Mouse (Mus musculus) midbrain, postnatal 0 days (tissue): ENCODE results near the gene Rexo2. TPM values are rescaled to one million over a fixed set of nuclear protein-coding genes. Genes with fewer than 3 reads are reported as not detected.

ENCODE experiments used
- ATAC-seq: fragments of 200-750 bp; cut with Nextera tagmentation; 2 replicates; pipeline ENCODE4 v1.8.0; 2017; ENCODE audit warnings: moderate number of reproducible peaks, mild to moderate bottlenecking, moderate TSS enrichment, moderate library complexity; ENCODE audit not compliant: low FRiP score
- DNase-seq: peaks from one replicate; pipeline ENCODE4 v3.0.0-alpha.2; 2015; ENCODE audit warnings: low spot score
- H3K27ac ChIP-seq: fragments of 300-500 bp; sonication (generic); 2 replicates; pipeline ENCODE4 v1.5.1; 2014; ENCODE audit warnings: low read depth, mild to moderate bottlenecking, low read length, mixed read lengths
- H3K27me3 ChIP-seq: fragments of 300-500 bp; sonication (generic); 2 replicates; pipeline ENCODE4 v1.6.1; 2014; ENCODE audit warnings: low read length, control low read depth, mixed read lengths; ENCODE audit not compliant: insufficient read depth
- H3K36me3 ChIP-seq: fragments of 300-500 bp; sonication (generic); 2 replicates; pipeline ENCODE4 v1.6.1; 2014; ENCODE audit warnings: low read length, control low read depth, mixed read lengths; ENCODE audit not compliant: insufficient read depth
- H3K4me1 ChIP-seq: fragments of 300-500 bp; sonication (generic); 2 replicates; pipeline ENCODE4 v1.6.1; 2014; ENCODE audit warnings: mild to moderate bottlenecking, control low read depth, antibody characterized with exemption, low read length, mixed read lengths; ENCODE audit not compliant: insufficient read depth
- H3K4me2 ChIP-seq: fragments of 300-500 bp; sonication (generic); 2 replicates; pipeline ENCODE4 v1.6.1; 2014; ENCODE audit warnings: low read depth, mild to moderate bottlenecking, low read length, mixed read lengths; ENCODE audit not compliant: poor library complexity, severe bottlenecking
- H3K4me3 ChIP-seq: fragments of 300-500 bp; sonication (generic); 2 replicates; pipeline ENCODE4 v1.5.1; 2014; ENCODE audit warnings: low read depth, mild to moderate bottlenecking, low read length, moderate library complexity
- H3K9ac ChIP-seq: fragments of 300-500 bp; sonication (generic); replicated peaks from 2 replicates; pipeline ENCODE4 v1.6.1; 2014; ENCODE audit warnings: mild to moderate bottlenecking, low read length, moderate library complexity, mixed read lengths; ENCODE audit not compliant: poor library complexity, severe bottlenecking
- H3K9me3 ChIP-seq: fragments of 300-500 bp; sonication (generic); 2 replicates; pipeline ENCODE4 v1.6.1; 2016; ENCODE audit warnings: low read length, control low read depth
- CTCF ChIP-seq: IDR thresholded peaks from 2 replicates; pipeline ENCODE4 v1.5.1; 2016; ENCODE audit warnings: antibody characterized with exemption, mild to moderate bottlenecking
- WGBS: fragments of 180-500 bp; shearing (Covaris S2); extraction: QIAGEN DNeasy Blood & Tissue Kit; methylation state at CpG from one replicate; pipeline ENCODE4 v1.1.7; 2014; 5-methylcytosine and 5-hydroxymethylcytosine counted together
- polyA plus RNA-seq: library from polyadenylated mRNA; unstranded; fragments of >200 nt; fragmentation: Nextera tagmentation; extraction: Ambion mirVana; gene quantifications from 2 replicates; pipeline ENCODE4 v1.2.1, GENCODE M21; 2015
- total RNA-seq: library from RNA; depleted of rRNA; stranded (reverse); fragments of >200 nt; gene quantifications from 2 replicates; pipeline ENCODE4 v1.2.3, GENCODE M21; 2014

Gene Rexo2
- total and polyA plus RNA-seq, 2 experiments from 2014 or later = 53.8 to 96.4 TPM

GRCm38 (mm10) chr9:48516615-48517371 is 36.4 kb upstream of the Rexo2 start:
- H3K4me2 ChIP-seq = peak overlapping the region; percentile 34; the same call in 1 of the 2 replicates
- H3K27me3 ChIP-seq = no peaks in the 10 kb centered on the region
- no peaks in the 10 kb centered on the region for H3K36me3 ChIP-seq
- WGBS = 58% methylated on average over 11 of the region's 11 CpGs
- peak overlapping the region; percentile 46; the same call in 1 of the 2 replicates for H3K9ac ChIP-seq
- H3K4me3 ChIP-seq = no peak overlapping the region
- 0 out of 2 replicates have a peak overlapping the region, but pooled peaks have one; percentile 18 for H3K27ac ChIP-seq
- no peak for TF ChIP-seq CTCF
- H3K4me1 ChIP-seq = no peaks in the 10 kb centered on the region
- no peaks in the 10 kb centered on the region for H3K9me3 ChIP-seq
- ATAC-seq (no peak), DNase-seq (peak; percentile 42)

GRCm38 (mm10) chr9:48515332-48515731 is 34.9 kb upstream of the Rexo2 start:
- no peaks in the 10 kb centered on the region for H3K27me3 ChIP-seq
- no peak for ATAC-seq
- no peak overlapping the region for H3K27ac ChIP-seq
- no peak overlapping the region for H3K4me3 ChIP-seq
- DNase-seq = peak; percentile 21
- H3K36me3 ChIP-seq = no peaks in the 10 kb centered on the region
- H3K9ac ChIP-seq = no peak overlapping the region
- H3K4me2 ChIP-seq = no peak overlapping the region
- no peaks in the 10 kb centered on the region for H3K4me1 ChIP-seq
- 55% methylated on average over 1 of the region's 1 CpGs for WGBS
- H3K9me3 ChIP-seq = no peaks in the 10 kb centered on the region
- no peak for TF ChIP-seq CTCF

- no peak for TF ChIP-seq CTCF
- H3K4me3 ChIP-seq = no peak overlapping the region
- H3K9ac ChIP-seq = no peak overlapping the region
- ATAC-seq (no peak), DNase-seq (no peak)
- 90% methylated on average over 5 of the region's 5 CpGs for WGBS
- H3K36me3 ChIP-seq = no peaks in the 10 kb centered on the region
- no peaks in the 10 kb centered on the region for H3K27me3 ChIP-seq
- H3K27ac ChIP-seq = no peak overlapping the region
- no peak overlapping the region for H3K4me2 ChIP-seq
- no peaks in the 10 kb centered on the region for H3K4me1 ChIP-seq
- H3K9me3 ChIP-seq = no peaks in the 10 kb centered on the region
Measured at GRCm38 (mm10) chr9:48510134-48510533, 29.7 kb upstream of the Rexo2 start.

GRCm38 (mm10) chr9:48504741-48505365 is 24.4 kb upstream of the Rexo2 start:
- Histone ChIP-seq H3K4me3 (no peak overlapping the region), H3K4me1 (no peaks in the 10 kb centered on the region), H3K4me2 (no peak overlapping the region), H3K9me3 (no peaks in the 10 kb centered on the region), H3K36me3 (no peaks in the 10 kb centered on the region), H3K9ac (no peak overlapping the region), H3K27ac (no peak overlapping the region), H3K27me3 (no peaks in the 10 kb centered on the region)
- DNase-seq (peak; percentile 37), ATAC-seq (no peak)
- 53% methylated on average over 8 of the region's 8 CpGs for WGBS
- TF ChIP-seq CTCF = no peak

GRCm38 (mm10) chr9:48503001-48503400 is 22.6 kb upstream of the Rexo2 start:
- Histone ChIP-seq H3K9me3 (no peaks in the 10 kb centered on the region), H3K27ac (no peak overlapping the region), H3K4me3 (no peak overlapping the region), H3K4me2 (no peak overlapping the region), H3K9ac (no peak overlapping the region), H3K4me1 (no peaks in the 10 kb centered on the region), H3K36me3 (no peaks in the 10 kb centered on the region), H3K27me3 (no peaks in the 10 kb centered on the region)
- no peak for TF ChIP-seq CTCF
- 84% methylated on average over 2 of the region's 2 CpGs for WGBS
- DNase-seq (no peak), ATAC-seq (no peak)

- DNase-seq (no peak), ATAC-seq (no peak)
- no peak overlapping the region for H3K9ac ChIP-seq
- peaks cover under 1% of the 10 kb centered on the region; the same call in 1 of the 2 replicates for H3K4me1 ChIP-seq
- no peak overlapping the region for H3K4me2 ChIP-seq
- H3K27ac ChIP-seq = no peak overlapping the region
- no peaks in the 10 kb centered on the region for H3K27me3 ChIP-seq
- no peaks in the 10 kb centered on the region for H3K36me3 ChIP-seq
- H3K9me3 ChIP-seq = no peaks in the 10 kb centered on the region
- no peak for TF ChIP-seq CTCF
- WGBS = 85% methylated on average over 7 of the region's 7 CpGs
- H3K4me3 ChIP-seq = no peak overlapping the region
Measured at GRCm38 (mm10) chr9:48501192-48501591, 20.8 kb upstream of the Rexo2 start.
